In genomic region chr4:141537706-141538407, GRCm38 (mm10) we compare ENCODE assay signal across 8 mouse cellular contexts. TPM values are rescaled to one million over a fixed set of nuclear protein-coding genes. Genes with fewer than 3 reads are reported as not detected.
A peak's percentile ranks its signal among the peaks of the same experiment; 100 is the strongest.
DNase-seq lines count a peak whose midpoint lies in the region; ATAC-seq and TF ChIP-seq lines count a peak whose summit lies in the region.

No protein-coding gene starts in this region.

- TF ChIP-seq CTCF in lung, embryonic 14.5 days (IDR thresholded peaks at IDR 0.05; ENCODE audit: low read depth) = no peak

- no peaks in the 10 kb centered on the region for H3K27me3 ChIP-seq in intestine, embryonic 15.5 days (replicated peaks)
- H3K27me3 ChIP-seq in lung, embryonic 14.5 days (ENCODE audit: insufficient read depth, low read length) = no peaks in the 10 kb centered on the region

- H3K9ac ChIP-seq in intestine, embryonic 15.5 days = peak overlapping the region; percentile 95
- H3K9ac ChIP-seq in lung, embryonic 14.5 days = peak overlapping the region; percentile 83

- peak overlapping the region; percentile 94 for H3K4me3 ChIP-seq in intestine, embryonic 15.5 days (replicated peaks)
- peak overlapping the region; percentile 90 for H3K4me3 ChIP-seq in lung, embryonic 14.5 days (ENCODE audit: low read depth, low read length)

- 0% methylated on average over 90 of the region's 101 CpGs for WGBS in intestine, embryonic 15.5 days
- WGBS in lung, embryonic 14.5 days = under 1% methylated on average over 94 of the region's 101 CpGs

- H3K27ac ChIP-seq in intestine, embryonic 15.5 days = peak overlapping the region; percentile 97
- H3K27ac ChIP-seq in lung, embryonic 14.5 days (ENCODE audit: low read depth) = peak overlapping the region; percentile 99

- H3K36me3 ChIP-seq in intestine, embryonic 15.5 days = no peaks in the 10 kb centered on the region
- H3K36me3 ChIP-seq in lung, embryonic 14.5 days (ENCODE audit: insufficient read depth) = no peaks in the 10 kb centered on the region

- H3K9me3 ChIP-seq in intestine, embryonic 15.5 days = no peaks in the 10 kb centered on the region
- no peaks in the 10 kb centered on the region for H3K9me3 ChIP-seq in lung, embryonic 14.5 days (ENCODE audit: low read depth, low read length)

- peak; percentile 4; the same call in 1 of the 2 replicates for ATAC-seq in intestine, embryonic 15.5 days
- peak; percentile 23 for ATAC-seq in lung, embryonic 14.5 days (ENCODE audit: insufficient read depth)

- peaks cover 7% of the 10 kb centered on the region for H3K4me1 ChIP-seq in intestine, embryonic 15.5 days (replicated peaks)
- peaks cover 10% of the 10 kb centered on the region; the same call in 1 of the 2 replicates for H3K4me1 ChIP-seq in lung, embryonic 14.5 days (ENCODE audit: insufficient read depth)

- DNase-seq in 3134 (ENCODE audit: extremely low read depth, insufficient read length, low spot score) = peak; percentile 59
- DNase-seq in CD4-positive, CD25-positive, alpha-beta regulatory T cell, adult 2 months (ENCODE audit: low read depth, low spot score) = peak; percentile 70
- peak; percentile 51 for DNase-seq in cerebellum, adult 8-10 months
- peak; percentile 16 to 41 for DNase-seq in gastrocnemius, adult 8-10 months (ENCODE audit: low spot score in 2 of 2)
- DNase-seq in lung, embryonic 14.5 days = peak; percentile 59
- DNase-seq in right cerebral cortex, postnatal 4 days = peak; percentile 40
- no peak for DNase-seq in layer of hippocampus, adult 11-12 months (ENCODE audit: low spot score)

- peak overlapping the region; percentile 94 for H3K4me2 ChIP-seq in intestine, embryonic 15.5 days (replicated peaks)
- H3K4me2 ChIP-seq in lung, embryonic 14.5 days = peak overlapping the region; percentile 76

RNA-seq across cellular contexts. Expression of gene Spen, which starts 0.5 kb away (rescaled TPM):
- total RNA-seq in gastrocnemius, adult 8-10 months (2022) = 10 to 100 TPM; 17.0 to 23.9 (median 23.5) TPM
- polyA plus RNA-seq in intestine, embryonic 15.5 days (2015; fragmentation: Nextera tagmentation; extraction: Ambion mirVana) = 7.4 and 10.5 TPM in 2 replicates
- 15.4 and 15.9 TPM in 2 replicates for polyA plus RNA-seq in lung, embryonic 14.5 days (2014; fragmentation: Nextera tagmentation; extraction: Ambion mirVana)
